Mouse (Mus musculus) small intestine, adult 2 months (tissue): ENCODE data around the gene Tmem200a.

Experiments
- CTCF ChIP-seq: fragments of 200-500 bp; IDR thresholded peaks from 2 replicates; pipeline ENCODE4 v1.5.1; 2012; ENCODE audit warnings: low read depth, mild to moderate bottlenecking, control low read depth, inconsistent platforms, low read length, moderate library complexity, mixed read lengths; ENCODE audit not compliant: insufficient replicate concordance, insufficient read length; ENCODE audit errors: extremely low read depth
- POLR2A ChIP-seq: fragments of 200-500 bp; IDR thresholded peaks from 2 replicates; pipeline ENCODE4 v1.6.1; 2012; ENCODE audit warnings: low read depth, mild to moderate bottlenecking, control low read depth, inconsistent platforms, low read length, moderate library complexity

DNA sequence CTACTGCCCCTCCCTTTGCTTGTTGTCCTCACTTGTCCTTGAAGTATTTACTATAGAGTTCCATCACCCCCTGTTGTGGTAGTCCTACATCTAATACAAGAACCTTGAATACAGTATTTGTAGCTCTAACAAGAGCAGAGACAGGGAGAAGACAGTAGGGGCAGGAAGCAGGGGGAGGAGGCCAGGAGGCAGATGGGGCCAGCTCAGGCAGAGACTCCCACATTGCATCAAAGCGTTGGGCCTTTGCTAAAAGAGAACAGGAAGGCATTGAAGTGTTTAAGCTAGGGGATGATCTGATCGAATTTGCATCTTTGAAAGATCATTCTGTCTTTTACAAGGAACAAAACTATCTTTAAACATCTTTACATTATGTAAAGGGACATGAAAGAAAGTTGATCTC lies 133.0 kb downstream of the Tmem200a start:
- no peak for TF ChIP-seq CTCF
- no peak for TF ChIP-seq POLR2A
